Mouse (Mus musculus): Measurements from ENCODE around the gene Efna3. TPM values are rescaled to one million over a fixed set of nuclear protein-coding genes. Genes with fewer than 3 reads are reported as not detected.

The Efna3 gene
- polyA plus RNA-seq, 1 experiment from 2014 or later: 4.4 TPM

GRCm38 (mm10) chr3:89319591-89320350, 3.0 kb downstream of the Efna3 start:
- Histone ChIP-seq H3K27ac (ENCODE audit: low read length) (no peak overlapping the region), H3K9ac (replicated peaks; ENCODE audit: low read depth) (no peak overlapping the region), H3K4me3 (ENCODE audit: low read depth, low read length) (peak overlapping the region; percentile 44), H3K36me3 (ENCODE audit: insufficient read depth, low read length) (no peaks in the 10 kb centered on the region), H3K9me3 (ENCODE audit: low read length) (no peaks in the 10 kb centered on the region), H3K27me3 (replicated peaks; ENCODE audit: insufficient read depth, low read length) (peaks cover 35% of the 10 kb centered on the region), H3K4me2 (replicated peaks; ENCODE audit: low read depth, low read length) (peak overlapping the region; percentile 99), H3K4me1 (ENCODE audit: insufficient read depth, low read depth, low read length) (peaks cover 43% of the 10 kb centered on the region)
- TF ChIP-seq CTCF (IDR thresholded peaks at IDR 0.05) (no peak), EP300 (IDR thresholded peaks at IDR 0.05) (no peak)
- 1% methylated on average over 50 of the region's 58 CpGs for WGBS
- ATAC-seq (no peak), DNase-seq (ENCODE audit: low spot score) (no peak)

GRCm38 (mm10) chr3:89318971-89319590, 3.7 kb downstream of the Efna3 start:
- no peak for TF ChIP-seq CTCF (IDR thresholded peaks at IDR 0.05)
- TF ChIP-seq EP300 (IDR thresholded peaks at IDR 0.05): no peak
- no peak for ATAC-seq
- H3K4me2 ChIP-seq (replicated peaks; ENCODE audit: low read depth, low read length): peak overlapping the region; percentile 61
- H3K4me3 ChIP-seq (ENCODE audit: low read depth, low read length): peak overlapping the region; percentile 44
- H3K27ac ChIP-seq (ENCODE audit: low read length): no peak overlapping the region
- DNase-seq (ENCODE audit: low spot score): no peak
- H3K4me1 ChIP-seq (ENCODE audit: insufficient read depth, low read depth, low read length): peaks cover 43% of the 10 kb centered on the region
- H3K9me3 ChIP-seq (ENCODE audit: low read length): no peaks in the 10 kb centered on the region
- WGBS: 25% methylated on average over 21 of the region's 21 CpGs
- no peak overlapping the region for H3K9ac ChIP-seq (replicated peaks; ENCODE audit: low read depth)
- no peaks in the 10 kb centered on the region for H3K36me3 ChIP-seq (ENCODE audit: insufficient read depth, low read length)
- H3K27me3 ChIP-seq (replicated peaks; ENCODE audit: insufficient read depth, low read length): peaks cover 35% of the 10 kb centered on the region

GRCm38 (mm10) chr3:89318316-89318715, 4.4 kb downstream of the Efna3 start:
- 63% methylated on average over 8 of the region's 8 CpGs for WGBS

GRCm38 (mm10) chr3:89317246-89317645, 5.5 kb downstream of the Efna3 start:
- DNase-seq (ENCODE audit: low spot score): no peak
- WGBS: 51% methylated on average over 6 of the region's 6 CpGs
- no peak for ATAC-seq
- TF ChIP-seq EP300 (IDR thresholded peaks at IDR 0.05) (no peak), CTCF (IDR thresholded peaks at IDR 0.05) (no peak)
- H3K4me1 ChIP-seq (ENCODE audit: insufficient read depth, low read depth, low read length): peaks cover 39% of the 10 kb centered on the region
- H3K9me3 ChIP-seq (ENCODE audit: low read length): no peaks in the 10 kb centered on the region
- peak overlapping the region; percentile 19; the same call in 1 of the 2 replicates for H3K4me2 ChIP-seq (replicated peaks; ENCODE audit: low read depth, low read length)
- no peaks in the 10 kb centered on the region for H3K36me3 ChIP-seq (ENCODE audit: insufficient read depth, low read length)
- H3K4me3 ChIP-seq (ENCODE audit: low read depth, low read length): no peak overlapping the region
- no peak overlapping the region for H3K9ac ChIP-seq (replicated peaks; ENCODE audit: low read depth)
- H3K27ac ChIP-seq (ENCODE audit: low read length): no peak overlapping the region
- peaks cover 35% of the 10 kb centered on the region for H3K27me3 ChIP-seq (replicated peaks; ENCODE audit: insufficient read depth, low read length)

More at GRCm38 (mm10) chr3:89318316-89318715, 4.4 kb downstream of the Efna3 start:
- DNase-seq (ENCODE audit: low spot score) (no peak), ATAC-seq (no peak)
- Histone ChIP-seq H3K4me2 (replicated peaks; ENCODE audit: low read depth, low read length) (no peak overlapping the region), H3K27ac (ENCODE audit: low read length) (no peak overlapping the region), H3K4me1 (ENCODE audit: insufficient read depth, low read depth, low read length) (peaks cover 43% of the 10 kb centered on the region), H3K4me3 (ENCODE audit: low read depth, low read length) (no peak overlapping the region), H3K9me3 (ENCODE audit: low read length) (no peaks in the 10 kb centered on the region), H3K36me3 (ENCODE audit: insufficient read depth, low read length) (no peaks in the 10 kb centered on the region), H3K27me3 (replicated peaks; ENCODE audit: insufficient read depth, low read length) (peaks cover 35% of the 10 kb centered on the region), H3K9ac (replicated peaks; ENCODE audit: low read depth) (no peak overlapping the region)
- TF ChIP-seq EP300 (IDR thresholded peaks at IDR 0.05): no peak
- no peak for TF ChIP-seq CTCF (IDR thresholded peaks at IDR 0.05)

GRCm38 (mm10) chr3:89316833-89317232, 5.9 kb downstream of the Efna3 start:
- ATAC-seq (peak; percentile 22), DNase-seq (ENCODE audit: low spot score) (peak; percentile 92)
- WGBS: 2% methylated on average over 4 of the region's 4 CpGs
- Histone ChIP-seq H3K9ac (replicated peaks; ENCODE audit: low read depth) (no peak overlapping the region), H3K4me1 (ENCODE audit: insufficient read depth, low read depth, low read length) (peaks cover 36% of the 10 kb centered on the region), H3K9me3 (ENCODE audit: low read length) (no peaks in the 10 kb centered on the region), H3K27ac (ENCODE audit: low read length) (peak overlapping the region; percentile 89), H3K27me3 (replicated peaks; ENCODE audit: insufficient read depth, low read length) (peaks cover 35% of the 10 kb centered on the region), H3K4me2 (replicated peaks; ENCODE audit: low read depth, low read length) (peak overlapping the region; percentile 61), H3K36me3 (ENCODE audit: insufficient read depth, low read length) (no peaks in the 10 kb centered on the region), H3K4me3 (ENCODE audit: low read depth, low read length) (0 out of 2 replicates have a peak overlapping the region, but pooled peaks have one; percentile 23)
- TF ChIP-seq EP300 (IDR thresholded peaks at IDR 0.05) (no peak), CTCF (IDR thresholded peaks at IDR 0.05) (peak; percentile 97)

All from lung, postnatal 0 days (tissue).